Mouse (Mus musculus): Measurements from ENCODE around the gene Celf1.
A peak's percentile ranks its signal among the peaks of the same experiment; 100 is the strongest.

DNA sequence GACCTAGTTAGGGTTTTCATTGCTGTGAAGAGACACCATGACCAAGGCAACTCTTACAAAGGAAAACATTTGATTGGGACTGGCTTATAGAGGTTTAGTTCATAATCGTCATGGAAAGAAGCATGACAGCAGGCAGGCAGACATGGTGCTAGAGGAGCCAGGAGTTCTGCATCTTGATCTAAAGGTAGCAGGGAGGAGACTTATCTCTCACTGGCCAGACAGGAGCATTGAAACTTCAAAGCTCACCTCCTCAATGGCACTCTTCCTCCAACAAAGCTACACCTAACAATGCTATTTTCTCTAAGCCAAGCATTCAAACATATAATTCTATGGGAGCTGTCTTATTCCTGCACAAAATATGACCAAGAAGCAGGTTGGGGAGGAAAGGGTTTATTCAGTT lies 86.3 kb downstream of the Celf1 start:
- no peak for TF ChIP-seq TAL1 (IDR thresholded peaks at IDR 0.05; ENCODE audit: low read length)
- peak; percentile 42; the same call in 1 of the 2 replicates for TF ChIP-seq GATA1 (IDR thresholded peaks at IDR 0.05; ENCODE audit: low read length)

All from erythroblast, embryonic 14.5 days (primary cell).